Mouse (Mus musculus) testis, adult 2 months (tissue): ENCODE measurements around the gene Slc25a27.

Source experiments
- CTCF ChIP-seq: fragments of 200-500 bp; IDR thresholded peaks from 2 replicates; pipeline ENCODE4 v1.5.1; 2012; ENCODE audit warnings: low read depth, mild to moderate bottlenecking, inconsistent platforms, low read length, moderate library complexity; ENCODE audit not compliant: control insufficient read depth, insufficient read depth, insufficient replicate concordance
- POLR2A ChIP-seq: fragments of 200-500 bp; IDR thresholded peaks from 2 replicates; pipeline ENCODE4 v1.6.1; 2012; ENCODE audit warnings: low read depth, mild to moderate bottlenecking, inconsistent platforms, low read length, moderate library complexity; ENCODE audit not compliant: control insufficient read depth

DNA sequence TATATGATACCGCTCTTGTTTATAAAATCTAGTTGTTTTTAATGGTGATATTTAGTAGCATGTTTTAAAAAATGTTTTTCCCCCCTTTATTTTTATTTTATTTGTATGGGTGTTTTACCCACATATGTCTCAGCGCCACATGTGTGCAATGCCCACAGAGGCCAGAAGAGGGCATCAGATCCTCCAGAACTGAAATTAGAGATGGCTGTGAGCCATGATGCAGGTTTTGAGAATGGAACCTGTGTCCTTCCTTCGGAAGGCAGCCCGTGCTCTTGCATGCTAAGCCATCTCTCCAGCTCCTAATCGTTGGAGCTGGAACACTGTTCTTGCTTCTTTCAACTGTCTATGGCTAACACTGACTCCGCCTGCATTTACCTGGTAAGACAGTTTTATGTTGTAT lies 34.0 kb upstream of the Slc25a27 start:
- TF ChIP-seq CTCF (peak; percentile 51; the same call in 1 of the 2 replicates), POLR2A (no peak)
